Mouse (Mus musculus) embryo, embryonic 11 days (tissue): ENCODE results near the gene Gnb4.

Experiments used
- DNase-seq: peaks from one replicate; pipeline ENCODE4 v3.0.0-alpha.2; 2015

The Gnb4 gene

DNA sequence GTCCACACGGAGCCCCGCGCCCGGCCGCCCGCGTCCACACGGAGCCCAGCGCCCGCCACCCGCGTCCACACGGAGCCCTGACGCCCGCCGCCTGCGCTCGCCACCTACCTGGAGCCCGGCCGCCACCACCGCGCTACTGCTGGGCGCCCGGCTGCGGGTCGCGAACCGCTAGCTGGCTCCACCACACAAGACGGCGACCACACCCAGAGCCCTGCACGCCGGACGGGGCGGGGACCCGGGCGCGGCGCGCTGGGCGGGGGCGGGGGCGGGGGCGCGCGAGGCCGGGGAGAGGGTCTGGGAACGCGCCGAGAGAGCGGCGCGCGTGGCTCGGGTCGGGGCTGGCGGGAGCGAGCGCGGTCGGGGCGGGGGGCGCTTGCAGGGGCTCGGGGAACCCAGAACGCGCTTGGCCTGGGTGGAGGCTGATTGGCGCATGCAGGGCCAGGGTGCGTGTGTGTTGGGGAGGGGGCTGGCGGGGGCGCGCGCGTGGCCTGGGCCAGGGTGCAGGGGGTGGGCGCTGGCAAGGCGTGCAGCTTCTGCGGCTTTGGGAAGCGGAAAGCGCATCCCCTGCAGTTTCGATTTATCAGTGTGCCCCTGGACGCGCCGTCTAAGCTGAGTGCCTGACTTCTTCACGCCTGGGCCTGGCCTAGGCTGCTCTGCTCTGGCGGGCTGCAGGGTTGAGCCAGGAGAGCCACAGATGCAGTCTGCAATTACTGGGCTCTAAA, at the start of gene Gnb4:
Gene Gnb4 (minus strand): TSS at position 255 of the 722 bp plus-strand sequence.
- DNase-seq = peak; percentile 91

DNA sequence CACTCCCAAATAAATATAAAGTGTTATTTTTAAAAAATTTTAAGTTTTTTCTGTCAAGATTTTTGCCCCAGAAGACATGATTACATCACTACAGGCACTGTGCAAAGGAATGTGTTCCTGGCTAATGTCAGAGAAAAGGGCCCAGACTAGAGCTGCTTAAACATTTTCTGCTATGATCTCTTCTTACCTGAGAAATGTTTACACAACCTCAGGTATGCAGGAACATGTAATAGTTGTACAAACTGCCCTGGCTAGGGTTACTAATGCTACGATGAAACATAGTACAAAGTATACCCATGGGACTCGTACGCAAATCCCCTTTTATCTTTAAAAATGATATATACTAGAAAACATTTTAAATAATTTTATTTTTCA, 45.2 kb upstream of the Gnb4 start:
- DNase-seq = no peak

DNA sequence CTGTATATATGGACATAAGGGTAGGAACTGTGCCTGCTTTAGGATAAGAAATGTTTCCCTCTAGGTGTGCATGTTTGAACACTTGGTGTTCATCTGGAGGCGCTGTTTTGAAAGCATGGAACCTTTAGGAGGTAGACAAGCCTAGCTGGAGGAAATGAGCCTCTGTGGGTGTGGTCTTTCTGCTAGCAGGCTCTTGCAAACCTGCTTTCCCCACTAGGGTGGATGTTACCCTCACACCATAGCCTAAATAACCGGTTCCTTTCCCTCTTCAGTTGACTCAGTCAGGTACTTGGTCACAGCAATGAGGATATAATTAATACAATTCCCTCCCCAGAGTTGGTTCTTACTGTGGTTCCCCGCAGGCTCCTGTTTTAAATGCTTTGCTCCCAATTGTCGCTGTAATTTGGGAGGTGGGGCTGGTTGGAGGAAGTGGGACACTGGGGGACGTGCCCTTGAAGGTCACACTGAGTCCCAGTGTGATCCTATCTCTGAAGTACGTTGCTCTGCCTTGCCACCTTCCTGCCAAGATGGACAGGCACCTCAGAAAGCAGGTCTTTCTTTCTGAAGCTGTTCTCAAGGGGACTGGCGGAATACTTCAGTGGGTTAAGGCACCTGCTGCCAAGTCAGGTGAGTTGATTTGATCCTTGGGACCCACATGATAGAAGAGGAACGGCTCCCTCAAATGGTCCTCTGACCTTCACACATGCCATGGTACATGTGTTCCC, 44.6 kb upstream of the Gnb4 start:
- DNase-seq = no peak

DNA sequence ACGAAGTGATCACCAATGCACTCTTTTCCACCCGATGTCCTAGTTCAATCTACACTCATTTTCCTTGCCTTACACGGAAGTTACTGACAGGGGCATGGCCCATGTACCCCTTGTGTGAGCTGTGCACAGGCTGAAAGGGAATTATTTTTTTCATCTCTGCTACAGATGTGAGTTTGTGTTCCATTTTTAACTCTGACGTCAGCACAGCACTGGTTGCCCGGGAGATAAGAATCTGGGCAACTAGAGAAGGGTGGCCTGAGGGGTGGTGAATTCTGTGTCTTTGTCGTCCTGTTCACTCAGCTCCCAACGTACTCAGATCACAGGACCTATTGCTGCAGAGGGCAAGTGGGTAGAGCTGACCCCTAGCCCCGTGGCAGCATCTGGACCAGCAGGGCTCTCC, 43.9 kb upstream of the Gnb4 start:
- no peak for DNase-seq

DNA sequence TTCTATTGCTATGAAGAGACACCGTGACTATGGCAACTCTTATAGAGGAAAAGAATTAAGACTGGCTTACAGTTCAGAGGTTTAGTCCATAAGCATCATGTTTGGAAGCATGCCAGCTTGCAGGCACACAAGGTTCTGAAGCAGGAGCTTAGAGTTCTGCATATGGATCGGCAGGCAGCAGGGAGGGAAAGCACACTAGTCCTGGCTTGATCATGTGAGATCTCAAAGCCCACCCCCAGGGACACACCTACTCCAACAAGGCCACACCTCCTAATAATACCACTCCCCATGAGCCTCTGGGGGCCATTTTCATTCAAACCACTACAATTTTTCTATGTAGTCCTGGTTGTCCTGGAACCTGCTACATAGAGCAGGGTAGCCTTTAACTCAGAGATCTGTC, 43.1 kb upstream of the Gnb4 start:
- DNase-seq = no peak

DNA sequence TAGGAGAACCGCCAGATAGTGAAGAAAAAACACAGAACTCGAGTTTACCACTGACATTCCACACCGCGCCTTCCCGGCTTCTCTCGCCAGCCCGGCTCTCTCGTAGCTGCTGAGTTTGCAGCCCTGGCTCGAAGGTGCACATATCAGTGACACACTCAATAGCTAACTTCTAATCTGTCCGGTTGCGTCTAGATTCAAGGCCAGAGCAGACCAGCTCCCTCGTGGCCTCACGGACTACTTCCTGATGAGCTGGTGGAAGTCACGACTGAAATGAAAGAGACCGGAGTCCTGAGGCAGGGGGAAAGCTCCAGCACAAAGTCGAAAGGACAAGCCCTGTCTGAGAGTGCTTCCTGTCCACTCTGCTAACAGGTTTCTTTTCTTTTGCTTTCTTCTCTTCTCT, 42.4 kb upstream of the Gnb4 start:
- DNase-seq = peak; percentile 5

DNA sequence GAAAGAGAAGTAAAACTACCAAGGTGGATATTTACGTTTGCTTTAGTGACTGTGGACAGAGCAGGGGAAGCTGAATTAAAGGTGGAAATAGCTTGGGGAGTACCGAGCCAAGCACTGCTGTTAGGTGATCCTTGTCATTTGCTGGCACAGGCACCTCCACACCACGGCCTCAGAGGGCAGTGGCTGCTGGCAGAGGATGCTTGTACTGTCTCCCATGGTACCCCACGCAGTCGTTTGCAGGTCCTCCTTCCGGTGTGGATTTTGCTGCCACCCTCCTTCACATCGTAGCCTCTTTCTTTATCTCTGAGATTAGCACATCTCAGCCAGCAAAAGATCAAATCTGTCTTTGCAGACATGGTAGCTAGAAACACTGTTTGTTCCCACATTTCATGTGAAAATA, 42.0 kb upstream of the Gnb4 start:
- DNase-seq = no peak

DNA sequence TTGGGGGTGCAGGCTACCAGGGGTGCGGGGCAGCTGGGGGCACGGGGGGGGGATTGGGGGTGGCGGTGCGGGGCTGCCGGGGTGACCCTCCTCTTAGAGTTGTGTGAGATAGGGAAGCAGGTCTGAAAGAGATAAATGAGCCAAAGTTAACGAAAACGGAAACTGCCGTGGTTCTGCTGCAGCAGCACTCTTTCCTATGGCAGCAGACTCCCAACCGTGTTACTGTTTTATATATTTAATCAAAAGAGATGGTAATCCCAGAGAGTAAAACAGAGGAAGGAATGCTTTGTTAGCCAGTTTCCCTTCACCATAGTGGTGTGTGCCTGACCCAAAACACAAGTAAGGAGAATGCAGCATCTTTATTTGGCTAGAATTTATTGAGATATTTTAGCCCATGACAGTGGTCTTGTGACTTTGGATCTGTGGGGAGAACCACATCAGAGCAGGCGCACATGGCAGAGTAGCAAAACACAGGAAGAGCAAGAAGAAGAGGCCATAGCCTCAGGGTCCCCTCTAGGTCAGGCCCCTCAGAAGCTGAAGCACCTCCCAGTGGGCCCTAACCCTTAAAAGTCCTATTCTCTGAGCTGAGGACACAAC, 40.1 kb upstream of the Gnb4 start:
- no peak for DNase-seq

DNA sequence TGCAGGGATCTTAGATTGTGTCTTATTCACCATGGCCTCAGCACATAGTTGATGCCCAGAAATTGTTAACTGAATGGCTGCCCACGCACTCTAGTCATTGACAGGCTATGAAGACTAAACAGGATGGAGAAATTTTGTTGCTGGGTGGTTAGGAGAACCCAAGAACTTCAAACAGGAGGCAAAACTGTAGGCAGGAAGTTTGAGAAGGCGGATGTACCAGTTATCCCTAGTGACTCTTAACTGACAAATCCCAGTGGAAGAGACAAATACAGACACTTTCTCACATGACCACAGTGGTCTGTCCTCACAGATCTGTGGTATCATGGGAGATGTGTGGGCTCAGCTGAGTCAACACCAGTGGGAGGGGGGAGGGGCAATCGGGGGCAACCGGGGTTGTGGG, 39.6 kb upstream of the Gnb4 start:
- no peak for DNase-seq

DNA sequence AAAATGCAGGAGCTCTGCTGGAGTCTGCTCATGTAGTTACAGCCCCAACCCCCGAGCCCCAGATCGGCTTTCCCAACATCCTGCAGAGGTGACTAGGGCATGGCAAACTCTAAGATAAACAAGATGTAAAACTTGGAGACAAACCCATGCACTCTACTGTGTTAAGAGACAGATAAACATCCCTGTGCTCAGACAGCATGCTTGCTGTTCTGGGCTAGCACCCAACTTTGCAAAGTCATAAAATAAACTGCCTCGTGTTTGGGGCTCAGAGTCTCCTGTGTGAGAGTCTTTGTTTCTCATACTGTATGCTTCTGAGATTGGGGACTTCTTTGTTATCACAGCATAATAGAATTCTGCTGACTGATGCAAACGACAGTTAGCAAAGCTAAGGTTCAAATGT, 36.4 kb upstream of the Gnb4 start:
- DNase-seq = no peak

DNA sequence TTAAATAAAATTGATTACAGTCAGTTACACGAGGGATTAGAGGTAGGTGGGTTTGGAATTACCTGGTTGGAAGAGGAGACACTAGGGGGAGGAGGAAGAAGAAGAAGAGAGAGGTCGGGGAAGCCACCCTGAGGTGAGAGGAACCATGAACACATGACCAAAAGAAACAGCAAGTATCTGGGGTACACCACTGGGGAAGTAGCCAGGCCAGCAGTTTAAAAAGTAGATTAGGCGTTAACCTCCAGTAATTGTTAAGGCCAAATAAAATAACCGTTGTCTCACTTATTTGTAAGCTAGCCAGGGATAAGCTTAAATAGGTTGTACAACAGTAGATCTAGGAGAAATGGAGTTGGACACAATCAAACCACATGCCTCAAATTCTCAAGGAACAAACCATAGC, 32.9 kb upstream of the Gnb4 start:
- DNase-seq = no peak

DNA sequence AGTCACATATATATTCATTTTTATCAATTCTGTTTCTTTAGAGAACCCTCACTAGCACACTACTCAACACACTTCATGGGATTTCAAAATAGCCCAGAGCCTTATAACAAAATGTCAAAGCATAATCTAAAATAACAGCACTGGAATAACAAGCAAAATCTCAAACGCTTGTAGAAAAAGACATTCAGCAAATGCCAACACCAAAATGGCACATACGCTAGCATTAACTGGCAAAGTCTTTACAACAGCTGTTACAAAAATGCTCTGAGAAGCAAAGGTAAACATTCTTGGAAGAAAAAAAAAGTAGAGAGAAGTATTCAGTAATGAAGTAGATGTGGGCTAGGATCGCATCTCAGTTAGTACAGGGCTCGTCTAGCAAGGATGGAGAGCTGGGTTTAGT, 30.5 kb upstream of the Gnb4 start:
- no peak for DNase-seq

DNA sequence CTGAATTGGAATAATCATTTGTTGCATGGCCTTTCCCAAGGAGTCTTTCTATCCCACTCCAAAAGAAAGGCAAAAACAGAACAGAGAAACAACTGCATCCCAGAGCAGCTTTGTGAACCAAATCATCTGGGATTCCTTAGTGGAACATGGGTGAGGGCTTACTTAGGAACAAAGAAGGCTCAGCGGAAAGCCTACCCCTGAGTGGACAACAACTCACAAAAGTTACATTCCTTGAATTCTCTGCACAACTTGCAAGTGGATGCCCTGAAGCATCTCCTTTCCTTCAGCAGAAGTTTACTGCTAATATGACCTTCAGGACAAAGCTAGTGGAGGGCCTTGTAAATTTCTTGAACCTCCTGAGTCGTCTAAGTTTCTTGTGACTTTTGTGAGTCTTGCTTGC, 28.4 kb upstream of the Gnb4 start:
- DNase-seq = no peak

DNA sequence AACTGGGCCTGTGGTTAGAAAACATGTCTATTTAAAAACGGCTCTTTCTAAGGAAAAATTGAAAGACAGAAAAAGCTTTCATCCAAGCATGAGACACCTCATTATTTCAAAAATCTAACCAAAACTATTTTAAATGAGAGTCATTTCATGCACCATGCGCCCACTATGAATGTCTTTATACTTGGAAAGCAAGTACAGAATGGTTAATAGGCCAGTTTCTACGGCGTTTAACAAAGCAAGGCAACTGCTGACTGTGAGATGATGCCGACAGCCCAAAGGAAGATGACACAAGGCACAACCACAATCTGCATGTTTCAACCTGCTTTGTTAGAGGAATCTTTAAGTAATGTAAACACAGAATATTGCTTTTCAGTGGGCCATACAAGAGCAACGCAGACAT, 25.7 kb upstream of the Gnb4 start:
- no peak for DNase-seq

DNA sequence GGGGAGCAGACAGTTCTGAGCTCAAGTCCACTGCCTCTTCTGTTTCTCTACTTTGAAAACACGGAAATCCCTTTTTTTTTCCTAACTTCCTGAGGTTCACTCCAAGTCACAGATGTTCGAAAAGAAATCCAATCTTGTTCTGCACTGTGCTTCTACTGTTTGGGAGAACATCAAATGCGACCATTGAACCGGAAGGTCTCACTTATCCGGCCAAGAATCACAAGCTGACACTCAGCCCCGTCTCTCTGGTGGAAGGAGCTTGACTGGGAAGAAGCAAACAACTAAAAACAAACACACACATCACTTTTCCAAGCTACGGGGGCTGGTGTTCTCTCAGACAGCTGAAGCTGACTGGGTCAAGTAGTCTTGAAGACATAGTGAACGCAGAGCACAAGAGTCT, 21.9 kb upstream of the Gnb4 start:
- no peak for DNase-seq

DNA sequence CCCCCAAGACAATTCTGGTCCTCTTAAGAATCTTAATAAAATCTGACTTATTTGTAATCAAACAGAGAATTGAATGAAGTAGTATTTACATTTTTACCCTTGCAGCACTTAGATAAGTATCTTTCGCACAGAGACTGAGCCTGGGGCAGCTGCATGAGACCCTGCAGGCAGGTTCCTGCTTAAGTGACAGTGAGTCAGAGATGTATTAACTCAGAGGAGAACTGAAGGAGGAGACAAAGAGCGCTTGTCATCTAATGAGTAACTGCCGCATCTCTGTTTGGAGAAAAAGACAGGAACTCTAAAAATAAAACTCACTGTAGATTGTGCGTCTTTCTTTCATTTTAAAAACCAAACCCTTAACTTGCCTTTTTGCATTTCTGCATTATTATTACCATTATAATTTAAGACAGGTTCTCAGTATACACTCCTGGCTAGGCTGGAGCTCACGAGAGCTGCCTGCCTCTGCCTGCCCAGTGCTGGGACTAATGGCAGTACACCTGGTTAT, 16.4 kb upstream of the Gnb4 start:
- no peak for DNase-seq

DNA sequence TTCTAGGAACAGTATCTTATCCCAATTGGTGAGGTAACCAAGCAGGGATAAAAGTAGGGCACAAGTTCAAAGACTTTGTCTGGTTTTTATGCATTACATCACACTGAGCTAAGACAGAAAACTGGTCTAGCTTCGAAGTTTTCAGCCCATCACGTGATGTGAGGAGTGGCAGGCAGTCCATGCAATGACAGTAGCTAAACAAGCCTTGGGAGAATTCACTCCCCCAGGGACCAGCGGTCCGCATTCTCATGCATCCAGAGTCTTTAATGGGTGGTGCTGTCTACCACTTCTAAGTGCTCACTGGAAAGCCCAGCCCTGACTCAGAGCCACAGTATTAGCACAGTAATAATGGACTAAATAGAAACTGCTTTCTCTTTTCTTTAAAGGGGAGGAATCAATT, 13.8 kb upstream of the Gnb4 start:
- no peak for DNase-seq

DNA sequence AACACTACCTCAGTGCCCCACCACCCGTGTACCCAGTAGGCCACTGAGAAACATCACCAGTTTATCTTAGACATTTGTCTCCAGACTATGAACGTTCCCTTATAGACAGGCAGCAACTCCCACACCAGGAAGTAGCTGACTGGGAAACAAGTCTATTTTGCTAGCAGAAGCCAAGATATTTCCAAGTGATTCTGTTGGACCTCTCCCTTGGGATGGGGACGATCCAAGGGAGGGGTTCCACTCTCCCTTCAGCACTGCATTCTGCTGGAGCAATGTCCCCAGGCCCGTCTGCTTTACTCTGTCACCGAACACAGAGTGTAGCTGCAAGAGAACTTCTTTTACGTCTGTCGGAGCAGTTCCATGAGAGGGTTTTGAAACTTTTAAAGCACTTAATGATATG, 11.8 kb upstream of the Gnb4 start:
- no peak for DNase-seq

DNA sequence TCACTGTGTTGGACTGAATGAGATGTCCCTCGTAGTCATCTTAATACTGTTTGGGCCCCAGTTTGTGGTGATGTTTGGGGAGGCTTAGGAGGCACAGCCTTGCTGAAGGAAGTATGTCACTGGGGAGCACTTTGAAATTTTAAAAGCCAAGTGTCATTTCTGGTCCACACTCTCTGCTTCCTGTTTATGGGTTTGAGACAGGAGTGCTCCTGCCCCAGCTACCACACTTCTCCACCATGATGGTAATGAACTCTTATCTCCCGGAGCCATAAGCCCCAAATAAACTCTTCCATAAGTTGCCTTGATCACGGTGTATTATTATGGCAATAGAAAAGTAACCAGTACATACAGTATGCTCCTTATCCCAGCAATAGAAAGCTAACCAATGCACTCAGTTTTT, 5.7 kb upstream of the Gnb4 start:
- no peak for DNase-seq

DNA sequence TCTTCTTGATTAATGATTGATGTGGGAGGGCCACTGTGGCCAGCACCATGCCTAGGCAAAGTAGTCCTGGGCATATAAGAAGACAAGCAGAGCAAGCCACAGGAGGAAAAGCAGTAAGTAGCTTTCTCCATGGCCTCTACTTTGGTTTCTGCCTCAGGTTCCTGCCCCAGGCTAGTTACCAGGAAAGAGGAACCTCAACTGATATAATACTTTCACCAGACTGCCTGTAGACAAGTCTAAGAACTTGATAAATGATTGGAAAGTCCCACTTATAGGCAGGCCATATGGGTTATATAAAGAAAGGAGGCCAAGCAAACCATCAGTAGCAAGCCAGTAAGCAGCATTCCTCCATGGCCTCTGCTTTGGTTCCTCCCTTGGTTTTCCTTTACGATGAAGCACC, 5.3 kb upstream of the Gnb4 start:
- no peak for DNase-seq

DNA sequence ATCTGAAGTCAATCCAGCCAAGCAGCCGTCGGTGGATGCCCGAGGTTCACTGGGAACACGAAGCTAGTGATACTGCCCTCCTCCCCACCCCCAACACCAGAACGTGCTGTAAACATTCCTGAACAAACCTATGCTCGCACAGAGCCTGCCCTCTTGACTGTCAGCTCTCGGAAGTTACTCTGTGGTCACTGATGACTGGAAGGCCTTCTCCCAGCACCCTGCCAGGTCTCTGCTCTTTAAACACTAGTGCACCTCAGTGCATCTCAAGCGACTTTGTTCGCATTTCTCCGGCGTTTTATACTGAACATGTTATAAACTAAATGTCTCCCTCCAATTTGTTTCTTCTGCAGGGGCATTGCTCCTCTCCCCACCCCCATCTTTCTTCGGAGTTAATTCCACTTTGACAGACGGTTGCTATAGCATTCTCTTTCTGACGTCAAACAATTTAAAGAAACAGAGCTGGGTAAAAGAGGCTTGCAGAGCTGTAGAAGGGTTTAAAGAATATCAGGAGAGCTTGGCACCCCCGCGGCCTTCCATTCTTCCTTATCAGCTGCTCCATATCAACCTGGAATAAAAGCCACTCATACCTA, 763 bp upstream of the Gnb4 start:
- DNase-seq = peak; percentile 34

DNA sequence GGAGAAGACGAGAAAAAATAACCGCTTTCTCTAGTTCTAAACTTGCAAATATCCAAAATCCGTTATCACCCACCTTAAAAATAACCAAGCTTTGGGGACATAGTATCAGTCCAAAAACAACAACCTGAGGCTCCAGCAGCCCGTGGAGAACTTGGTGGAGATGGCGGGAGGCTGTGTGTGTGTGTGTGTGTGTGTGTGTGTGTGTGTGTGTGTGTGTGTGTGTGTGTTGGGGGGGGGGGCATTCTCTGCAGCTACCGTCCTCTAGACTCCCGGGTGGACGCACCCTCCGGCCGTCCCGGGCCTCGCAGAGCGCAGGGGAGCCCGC, 417 bp downstream of the Gnb4 start:
- no peak for DNase-seq

DNA sequence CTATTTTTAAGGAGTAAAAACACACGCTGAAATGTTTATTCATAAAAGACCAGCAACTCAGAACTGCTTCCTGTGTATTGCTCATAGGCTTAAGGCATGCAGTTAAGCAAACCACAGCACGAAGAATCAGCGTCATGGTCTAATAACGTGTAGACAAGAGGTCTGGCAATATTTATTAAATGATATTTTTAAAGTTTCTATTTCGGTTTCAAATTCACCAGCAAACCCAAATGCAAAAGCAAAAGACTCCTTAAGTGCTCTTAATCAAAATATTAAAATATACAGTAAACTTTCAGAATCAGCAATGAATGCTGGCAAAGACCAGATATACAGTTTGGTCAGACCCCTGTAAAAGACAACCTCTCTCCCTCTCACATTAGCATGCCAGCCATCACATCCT, 1.0 kb downstream of the Gnb4 start:
- DNase-seq = no peak

DNA sequence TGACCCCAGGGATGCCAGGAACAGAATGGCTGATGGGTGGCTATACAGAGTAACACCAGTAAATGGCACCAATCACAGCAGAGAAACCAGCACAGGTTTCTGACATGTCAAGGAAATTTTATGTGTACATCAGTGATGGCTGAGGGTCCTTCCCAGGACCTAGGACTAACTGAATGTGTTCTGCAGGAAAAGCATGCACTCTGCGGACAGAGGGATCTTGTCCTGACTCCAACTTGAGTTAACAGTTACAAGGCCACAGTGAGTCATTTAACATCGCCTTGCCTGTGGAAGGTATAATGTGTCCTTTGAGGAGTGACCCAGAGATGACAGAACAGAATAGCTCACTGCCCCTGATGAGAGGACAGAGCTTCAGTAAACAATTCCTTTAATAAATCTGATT, 1.6 kb downstream of the Gnb4 start:
- no peak for DNase-seq
